Mouse (Mus musculus) testis, adult 2 months (tissue): ENCODE results near the gene Arl15.

ENCODE experiments used
- CTCF ChIP-seq: fragments of 200-500 bp; IDR thresholded peaks from 2 replicates; pipeline ENCODE4 v1.5.1; 2012; ENCODE audit warnings: low read depth, mild to moderate bottlenecking, inconsistent platforms, low read length, moderate library complexity; ENCODE audit not compliant: control insufficient read depth, insufficient read depth, insufficient replicate concordance
- POLR2A ChIP-seq: fragments of 200-500 bp; IDR thresholded peaks from 2 replicates; pipeline ENCODE4 v1.6.1; 2012; ENCODE audit warnings: low read depth, mild to moderate bottlenecking, inconsistent platforms, low read length, moderate library complexity; ENCODE audit not compliant: control insufficient read depth

DNA sequence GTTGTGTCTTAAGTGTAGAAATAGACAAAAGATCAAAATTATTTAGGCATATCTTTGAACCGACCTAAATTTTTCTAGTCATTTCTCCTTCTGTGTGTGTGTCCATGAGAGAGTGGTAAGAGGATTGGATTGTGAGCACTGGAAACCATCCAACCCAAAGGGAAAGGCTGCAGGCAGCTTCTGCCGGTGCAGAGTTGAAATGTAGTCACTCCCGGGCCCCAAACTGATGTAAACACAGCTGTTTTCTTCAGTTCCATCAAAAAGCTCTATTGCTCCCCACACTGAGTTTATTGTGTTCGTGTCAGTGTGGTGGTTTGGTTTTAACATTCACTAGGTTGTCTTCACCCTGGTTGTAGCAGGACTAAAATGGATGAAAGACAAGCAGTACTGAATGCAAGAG, 153.2 kb downstream of the Arl15 start:
- no peak for TF ChIP-seq POLR2A
- TF ChIP-seq CTCF: no peak
